Mouse (Mus musculus): ENCODE results near the gene Llgl2.
A peak's percentile ranks its signal among the peaks of the same experiment; 100 is the strongest.

Gene Llgl2

DNA sequence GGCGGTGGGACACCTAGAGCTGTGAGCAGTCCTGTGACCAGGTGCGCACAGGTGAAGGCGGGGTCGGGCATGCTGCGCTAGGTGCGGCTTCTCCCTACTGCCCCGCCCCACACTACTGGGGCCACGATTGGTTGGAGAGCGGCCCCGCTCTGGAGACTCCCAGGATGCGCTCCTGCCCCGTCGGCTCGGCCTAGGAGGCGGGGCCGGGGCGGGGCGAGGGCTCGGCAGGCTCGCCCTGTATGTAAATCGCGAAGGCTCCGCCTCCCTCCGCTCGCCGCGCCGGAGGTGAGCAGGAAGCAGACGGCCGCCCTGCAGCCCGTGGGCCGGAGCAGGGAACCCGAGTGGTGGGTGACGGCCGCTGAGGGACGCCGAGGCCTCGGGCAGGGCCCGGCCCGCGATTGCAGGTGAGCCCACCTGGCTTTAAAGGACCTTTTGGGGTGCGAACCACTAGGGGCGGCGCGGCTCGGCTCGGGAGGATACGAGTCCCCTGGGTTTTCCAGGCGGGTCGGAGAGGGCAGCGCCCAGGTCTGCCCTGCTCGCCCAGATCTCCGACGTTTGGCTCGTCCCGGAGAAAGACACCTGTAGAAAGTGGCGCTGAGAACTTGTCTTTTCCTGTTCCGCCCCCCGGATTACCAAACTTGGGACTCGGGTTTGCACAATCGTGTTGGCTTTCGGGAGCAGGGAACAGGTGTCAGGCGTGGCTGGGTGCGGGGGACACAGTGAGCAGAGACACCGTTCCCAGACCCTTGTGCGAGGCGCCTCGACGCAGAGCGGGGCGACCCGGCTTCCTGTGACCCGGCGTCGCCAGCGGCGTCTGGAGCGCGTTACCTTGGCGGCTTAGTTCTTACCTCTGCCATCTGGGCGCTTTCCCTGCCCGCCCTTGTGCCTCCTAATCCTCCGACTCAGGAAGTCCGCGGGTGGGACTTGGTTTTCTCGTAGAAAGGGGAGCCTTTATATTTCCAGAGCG lies at the start of gene Llgl2:
TSS of gene Llgl2 (plus strand) at position 276 of the 967 bp plus-strand sequence.
- peak; percentile 90 to 92 for DNase-seq (ENCODE audit: low spot score in 2 of 2)

DNA sequence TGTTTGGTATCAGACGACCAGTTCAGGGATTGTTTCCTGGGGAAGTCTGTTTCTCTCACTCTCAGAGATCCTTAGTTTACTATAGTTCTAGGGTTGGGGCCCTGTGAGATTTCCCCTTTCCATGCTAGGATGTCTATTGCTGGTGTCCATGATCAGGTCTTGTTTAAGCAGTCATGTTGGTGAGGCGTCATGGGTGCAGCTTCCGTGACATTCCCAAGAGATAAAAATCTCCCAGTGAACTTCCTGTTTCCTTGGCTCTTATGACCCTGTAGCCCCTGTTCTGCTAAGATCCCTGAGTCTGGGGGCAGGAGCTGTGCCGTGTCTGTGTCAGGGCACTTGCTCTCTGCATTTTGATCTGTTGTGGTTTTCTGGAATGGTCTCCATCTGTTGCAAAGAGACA lies 49.2 kb upstream of the Llgl2 start:
- DNase-seq (ENCODE audit: low spot score in 2 of 2): no peak

DNA sequence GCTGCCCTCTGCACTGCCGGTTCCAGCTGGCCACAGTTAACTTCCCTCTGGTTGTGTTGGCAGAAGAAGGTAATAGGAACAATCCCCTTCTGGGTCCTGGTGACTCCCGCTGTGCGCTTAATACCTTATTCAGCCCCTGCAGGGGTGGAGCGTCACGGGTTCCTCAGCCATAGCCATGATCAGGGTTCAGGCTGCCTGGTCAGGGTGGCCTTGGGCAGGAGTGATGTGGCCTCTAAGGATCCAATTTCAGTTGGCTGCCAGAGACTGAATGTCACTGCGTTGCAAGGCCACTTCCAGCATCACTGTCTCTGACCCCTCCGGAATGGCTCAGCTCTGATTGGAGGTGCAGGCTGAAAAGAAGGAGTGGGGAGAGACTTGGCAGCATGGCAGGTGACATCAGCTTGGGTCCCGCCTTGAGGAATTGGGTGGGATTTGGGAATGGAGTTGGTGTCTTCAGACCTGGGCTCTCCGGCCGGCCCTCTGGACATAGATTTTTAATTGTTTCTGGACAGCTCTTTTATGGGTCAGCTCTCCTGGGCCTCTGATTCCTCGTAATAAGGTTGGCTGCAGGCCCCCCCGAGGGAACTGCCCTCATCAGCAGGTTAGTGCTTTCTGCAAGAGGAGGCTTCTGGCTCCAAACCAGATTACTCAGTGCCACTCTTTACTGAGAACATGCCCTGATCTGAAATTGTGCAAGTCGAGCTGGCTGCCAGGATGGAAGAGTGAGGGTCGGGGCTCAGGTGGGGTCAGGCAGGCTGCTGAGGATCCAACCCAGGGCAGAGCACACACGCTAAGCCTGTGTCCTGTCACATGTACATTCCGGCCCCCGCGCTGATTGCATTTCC lies 47.8 kb upstream of the Llgl2 start:
- no peak for DNase-seq (ENCODE audit: low spot score in 2 of 2)

DNA sequence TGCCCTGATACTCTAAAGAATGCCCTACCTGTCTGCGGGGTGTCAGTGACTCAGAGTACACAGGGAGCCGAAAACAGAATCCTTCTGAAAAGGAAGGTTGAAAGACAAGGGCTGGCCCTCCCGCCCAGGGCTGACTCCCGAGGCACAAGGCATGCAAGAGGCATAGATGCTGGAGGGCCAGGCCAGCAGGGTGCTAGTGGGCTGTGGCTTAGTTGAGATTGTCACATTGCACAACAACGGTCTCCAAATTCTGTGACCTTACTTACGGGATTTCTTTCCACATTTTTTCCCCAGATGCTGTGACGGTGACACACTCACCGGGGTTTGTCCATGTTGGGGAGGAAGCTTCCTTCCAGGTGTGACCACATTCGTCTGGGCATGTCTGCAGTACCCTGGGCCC lies 46.9 kb upstream of the Llgl2 start:
- no peak for DNase-seq (ENCODE audit: low spot score in 2 of 2)

DNA sequence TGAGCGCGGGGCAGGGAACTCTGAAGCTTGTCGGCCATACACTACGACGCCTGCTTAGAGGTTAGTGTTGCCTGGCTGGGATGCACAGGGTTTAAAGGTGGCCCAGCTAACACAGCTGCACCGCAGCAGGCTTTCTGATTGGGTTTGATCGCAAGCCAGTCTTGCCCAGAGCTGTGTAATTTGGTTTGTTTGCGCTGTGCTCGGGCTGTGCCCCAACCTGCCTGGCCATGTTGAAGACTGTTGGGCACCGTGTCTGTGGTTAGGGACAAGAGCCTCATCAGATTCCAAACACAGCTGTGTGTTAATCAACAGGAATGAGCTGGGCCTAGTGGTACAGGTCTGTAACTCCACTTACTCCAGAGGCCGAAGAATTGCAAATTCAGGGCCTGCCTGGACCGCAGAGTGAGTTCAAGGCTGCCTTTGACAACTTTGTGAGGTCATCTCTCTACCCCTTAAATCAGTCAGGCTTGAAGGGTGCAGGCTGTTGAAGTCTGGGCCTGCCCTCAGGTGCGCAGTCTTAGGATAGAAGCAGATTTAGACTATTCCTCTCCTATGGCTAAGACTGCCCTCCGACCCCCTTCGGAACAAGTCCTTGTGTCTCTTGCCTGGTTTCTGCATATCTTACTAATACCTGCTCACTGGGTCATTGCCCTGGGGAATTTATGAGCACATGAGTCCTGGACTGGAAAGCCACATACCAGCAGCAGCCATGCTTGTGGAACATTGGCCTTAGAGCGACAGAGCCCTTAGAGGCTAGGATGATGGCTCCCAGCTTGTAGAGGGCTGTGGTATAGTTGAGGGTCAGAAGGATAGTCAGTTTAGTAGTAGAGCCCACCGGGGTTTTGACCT lies 46.1 kb upstream of the Llgl2 start:
- no peak for DNase-seq (ENCODE audit: low spot score in 2 of 2)

DNA sequence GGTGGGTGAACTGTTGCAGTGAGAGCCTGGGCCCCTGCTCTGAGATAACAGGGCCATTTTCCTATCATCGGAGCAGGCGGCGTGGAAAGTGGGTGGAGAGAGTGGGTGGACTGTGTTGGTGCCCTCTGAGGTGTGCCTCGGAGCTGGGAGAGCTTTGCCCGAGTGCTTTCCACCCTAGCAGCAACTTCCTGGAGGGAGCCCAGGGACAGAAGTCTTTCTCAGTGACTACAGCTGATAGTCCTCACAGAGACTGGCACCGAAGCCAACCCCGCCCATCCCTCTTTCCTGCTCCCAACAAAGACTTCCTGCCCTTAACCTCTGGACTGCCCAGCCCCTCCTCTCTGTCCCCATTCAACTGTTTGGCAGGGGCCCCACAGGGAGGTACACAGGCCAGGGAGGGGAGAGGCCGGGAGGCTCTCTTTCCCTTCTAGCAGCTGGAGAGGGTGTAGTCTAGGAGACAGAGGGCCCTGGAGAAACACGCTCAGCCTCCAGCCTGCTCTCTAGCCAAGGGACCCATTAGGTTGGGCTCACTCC lies 44.7 kb upstream of the Llgl2 start:
- DNase-seq (ENCODE audit: low spot score in 2 of 2): peak; percentile 46 to 56

DNA sequence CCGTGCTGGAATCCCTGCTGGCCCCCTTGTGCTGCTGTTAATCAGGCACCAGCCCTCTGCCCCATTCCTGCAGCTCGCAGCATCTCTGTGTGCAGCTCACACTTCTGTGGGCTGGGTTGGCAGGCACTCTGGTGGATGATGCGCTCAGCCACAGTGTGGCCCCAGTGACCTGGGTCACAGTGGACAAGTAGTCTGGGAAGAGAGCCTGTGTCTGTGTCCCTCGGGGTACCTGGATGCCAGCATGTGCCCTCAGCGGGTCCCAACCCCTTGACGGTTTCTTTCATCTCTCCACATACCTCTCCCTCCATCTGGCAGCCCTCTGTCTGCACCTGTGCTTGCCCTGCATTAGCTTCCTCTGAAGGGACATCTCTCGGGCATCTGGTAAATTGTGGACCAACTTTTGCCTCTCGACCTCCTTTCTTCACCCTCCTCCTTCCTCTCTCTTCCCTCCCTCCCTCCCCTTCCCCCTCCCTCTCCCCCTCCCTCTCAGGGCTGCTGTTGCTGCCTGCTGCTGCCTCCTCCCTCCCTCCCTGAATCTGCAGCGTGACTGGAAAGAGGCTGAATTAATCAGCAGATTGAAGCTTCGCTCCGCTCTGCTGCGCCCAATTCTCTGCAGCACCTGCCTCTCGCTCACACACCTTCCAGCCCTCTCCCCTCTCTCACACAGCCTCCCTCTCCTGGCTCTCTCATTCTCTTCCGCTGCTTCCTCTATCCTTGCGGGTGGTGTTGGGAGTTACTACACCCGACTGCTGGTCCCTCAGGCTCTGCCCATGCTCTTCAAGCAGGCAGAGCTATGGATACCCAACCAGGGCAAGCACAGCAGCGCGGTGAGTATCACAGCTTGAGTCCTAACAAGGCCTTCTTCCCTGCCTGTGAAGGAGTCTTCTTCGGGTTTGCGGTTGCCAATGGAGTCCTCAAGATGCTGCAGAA lies 43.4 kb upstream of the Llgl2 start:
- no peak for DNase-seq (ENCODE audit: low spot score in 2 of 2)

DNA sequence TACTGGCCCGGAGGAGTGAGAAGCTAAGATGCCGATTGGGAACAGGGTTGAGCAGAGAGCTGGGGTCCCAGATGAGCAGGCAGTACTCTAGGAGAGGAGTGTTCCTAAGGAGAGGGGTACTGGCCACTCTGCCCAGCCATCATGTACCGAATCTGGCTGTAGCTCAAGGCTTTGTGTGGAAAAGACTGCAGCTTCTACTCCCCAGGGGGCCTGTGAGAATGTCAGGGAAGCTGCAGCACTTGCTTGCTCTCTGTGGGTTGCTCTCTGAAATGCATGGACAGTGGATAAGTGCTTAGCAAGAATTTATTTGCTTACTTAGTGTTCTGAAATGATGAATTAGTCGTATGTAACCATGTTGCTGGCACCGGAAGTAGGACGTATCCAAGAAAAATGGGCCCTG lies 37.4 kb upstream of the Llgl2 start:
- DNase-seq (ENCODE audit: low spot score in 2 of 2): no peak

DNA sequence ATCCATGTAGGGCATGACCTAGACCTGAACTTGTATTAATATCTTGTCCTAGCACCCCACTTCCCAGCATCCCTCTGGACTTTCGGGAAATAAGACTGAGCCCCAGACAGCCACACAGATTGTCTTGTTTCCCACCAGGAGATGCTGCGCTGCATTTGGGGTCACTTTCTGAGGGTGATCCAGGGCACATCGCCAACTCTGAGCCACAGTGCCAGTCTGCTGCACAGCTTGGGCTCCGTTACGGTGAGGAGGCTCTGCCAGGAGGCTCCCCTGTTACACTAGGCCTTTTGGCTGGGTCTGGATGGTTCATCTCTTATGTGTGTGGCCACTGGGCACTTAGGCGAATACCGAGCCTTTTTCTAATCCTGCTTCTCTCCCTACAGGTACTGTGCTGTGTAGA lies 34.1 kb upstream of the Llgl2 start:
- no peak for DNase-seq (ENCODE audit: low spot score in 2 of 2)

DNA sequence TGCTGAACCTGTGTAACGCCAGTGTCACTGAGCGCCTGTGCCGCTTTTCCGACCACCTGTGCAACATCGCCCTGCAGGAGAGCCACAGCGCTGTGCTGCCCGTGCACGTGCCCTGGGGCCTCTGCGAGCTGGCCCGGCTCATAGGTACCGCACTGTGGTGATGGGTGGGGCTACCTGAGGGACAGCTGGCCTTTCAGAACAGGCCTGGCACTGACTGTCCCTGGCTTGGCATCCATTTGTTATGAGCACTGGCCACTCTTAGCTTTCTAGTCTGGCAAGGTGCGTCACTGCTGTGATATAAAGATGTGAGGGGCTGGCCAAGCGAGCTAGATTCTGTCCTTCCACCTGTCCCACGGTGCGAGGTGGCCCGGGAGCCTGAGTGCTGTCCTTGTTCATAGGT lies 31.9 kb upstream of the Llgl2 start:
- no peak for DNase-seq (ENCODE audit: low spot score in 2 of 2)

DNA sequence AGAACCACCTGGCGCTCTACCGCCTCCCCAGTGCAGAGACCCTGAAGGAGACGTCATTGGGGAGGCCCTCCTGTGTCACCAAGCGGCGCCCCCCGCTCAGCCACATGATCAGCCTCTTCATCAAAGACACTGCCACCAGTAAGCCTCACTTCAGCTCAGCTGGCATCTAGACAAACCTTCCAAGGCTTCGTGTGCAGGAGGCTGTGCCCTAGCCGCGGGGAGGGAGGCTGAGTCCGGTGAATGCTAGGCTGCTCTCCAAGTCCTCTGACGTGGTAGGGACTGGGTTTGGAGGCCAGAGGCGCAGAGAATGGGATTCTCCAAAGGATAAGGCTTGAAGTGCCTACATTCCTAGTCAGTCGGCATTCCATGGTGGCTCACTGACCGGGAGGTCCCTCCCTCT lies 31.5 kb upstream of the Llgl2 start:
- no peak for DNase-seq (ENCODE audit: low spot score in 2 of 2)

DNA sequence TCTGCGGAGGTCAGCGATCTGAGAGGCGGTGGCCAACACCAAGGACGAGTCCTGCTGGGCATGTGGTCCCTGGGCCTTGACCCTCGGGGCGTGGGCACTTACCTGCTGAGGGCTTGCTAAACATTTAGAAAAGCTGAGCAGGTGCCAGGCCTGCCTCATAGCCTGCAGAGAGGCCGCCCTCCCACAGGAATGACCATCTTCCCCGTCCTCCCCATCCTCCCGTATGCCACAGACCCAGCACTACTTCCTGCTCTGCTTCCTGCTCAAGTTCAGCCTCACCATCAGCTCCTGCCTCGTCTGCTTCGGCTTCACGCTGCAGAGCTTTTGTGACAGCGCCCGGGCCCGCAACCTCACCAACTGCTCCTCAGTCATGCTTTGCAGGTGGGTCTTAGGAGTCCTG lies 27.0 kb upstream of the Llgl2 start:
- no peak for DNase-seq (ENCODE audit: low spot score in 2 of 2)

DNA sequence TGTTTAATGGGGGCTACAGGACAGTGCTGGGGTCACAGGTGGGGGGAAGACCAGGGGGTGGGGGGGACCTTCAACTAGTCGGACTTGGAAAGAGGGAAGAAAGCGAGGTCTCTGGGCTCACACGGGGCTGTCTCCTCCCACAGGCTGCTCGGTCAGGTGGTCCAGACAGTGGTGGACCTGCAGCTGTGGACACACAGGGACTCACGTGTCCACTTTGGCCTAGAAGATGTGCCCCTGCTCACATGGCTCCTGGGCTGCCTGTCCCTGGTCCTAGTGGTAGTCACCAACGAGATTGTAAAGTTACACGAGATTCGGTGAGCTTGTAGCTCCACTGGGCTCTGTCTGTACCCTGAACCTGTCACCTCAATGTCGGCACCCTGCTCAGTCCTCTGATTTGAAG lies 26.2 kb upstream of the Llgl2 start:
- DNase-seq (ENCODE audit: low spot score in 2 of 2): no peak

DNA sequence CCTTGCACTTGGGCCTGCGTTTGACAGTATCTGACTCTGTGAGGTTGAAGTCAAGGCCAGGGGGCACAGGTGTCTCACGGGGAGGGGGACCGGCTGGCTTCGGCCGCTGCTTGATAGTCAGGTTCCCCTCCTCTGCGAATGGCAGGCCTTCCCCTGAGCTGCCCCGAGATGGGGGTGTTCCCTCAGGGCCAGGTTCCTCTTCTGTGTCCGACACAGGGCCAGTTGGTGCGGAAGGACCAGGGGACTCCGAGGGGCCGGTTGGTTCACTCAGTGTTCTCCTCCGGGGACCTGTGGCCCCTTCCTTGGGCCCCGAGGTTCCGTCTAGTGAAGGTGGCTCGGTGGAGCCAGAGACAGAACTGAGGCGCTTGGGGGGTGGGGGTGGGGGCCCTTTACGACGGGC lies 22.9 kb upstream of the Llgl2 start:
- DNase-seq (ENCODE audit: low spot score in 2 of 2): no peak

DNA sequence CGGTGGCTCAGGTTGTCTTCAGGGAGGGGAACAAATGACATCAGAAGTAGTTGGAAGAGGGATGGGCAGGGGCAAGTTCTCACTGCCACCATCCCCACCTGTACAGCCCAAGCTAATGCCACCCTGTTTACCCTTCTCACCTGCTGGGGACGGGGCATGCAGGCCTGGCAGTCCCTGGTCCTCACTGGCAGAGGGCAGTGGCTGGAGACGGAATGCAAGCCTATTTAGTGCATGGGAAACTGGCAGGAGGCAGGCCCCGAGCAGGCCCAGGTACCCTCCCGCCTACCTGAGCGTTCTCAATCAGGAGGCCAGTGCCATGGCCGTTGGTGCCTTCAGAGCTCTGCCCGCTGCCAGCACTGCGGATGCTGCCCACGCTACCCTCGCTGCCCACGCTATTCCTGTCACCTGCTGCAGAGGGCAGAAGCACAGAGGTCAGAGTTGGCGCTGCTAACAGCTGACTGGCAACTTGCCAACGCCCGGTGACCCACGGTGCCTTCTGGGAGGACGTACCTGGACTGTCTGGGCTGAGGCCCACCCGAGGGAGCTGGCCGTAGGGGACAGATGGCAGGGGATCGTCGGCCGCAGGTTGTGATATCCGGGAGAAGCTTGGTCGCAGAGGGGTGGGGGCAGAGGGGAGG lies 20.7 kb upstream of the Llgl2 start:
- DNase-seq (ENCODE audit: low spot score in 2 of 2): no peak

DNA sequence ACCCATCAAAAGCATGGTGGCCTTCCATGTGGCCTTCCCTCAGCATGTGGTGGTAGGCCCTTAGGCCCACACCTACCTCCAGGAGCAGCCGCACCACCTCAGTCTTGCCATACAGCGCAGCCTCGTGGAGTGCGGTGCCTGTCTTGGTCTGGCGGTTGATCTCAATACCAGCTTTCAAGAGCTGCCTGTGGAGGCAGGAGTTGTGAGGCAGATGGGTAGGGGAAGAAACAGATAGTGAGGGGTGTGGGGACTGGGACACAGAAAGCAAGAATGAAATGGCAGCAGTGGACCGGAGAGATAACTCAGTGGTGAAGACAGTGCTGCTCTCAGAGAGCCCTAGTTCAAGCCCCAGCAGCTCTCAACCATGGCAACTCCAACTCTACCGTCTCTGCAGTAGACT lies 18.8 kb upstream of the Llgl2 start:
- peak in 1 of 2 experiments; percentile 38 for DNase-seq (ENCODE audit: low spot score in 2 of 2)

DNA sequence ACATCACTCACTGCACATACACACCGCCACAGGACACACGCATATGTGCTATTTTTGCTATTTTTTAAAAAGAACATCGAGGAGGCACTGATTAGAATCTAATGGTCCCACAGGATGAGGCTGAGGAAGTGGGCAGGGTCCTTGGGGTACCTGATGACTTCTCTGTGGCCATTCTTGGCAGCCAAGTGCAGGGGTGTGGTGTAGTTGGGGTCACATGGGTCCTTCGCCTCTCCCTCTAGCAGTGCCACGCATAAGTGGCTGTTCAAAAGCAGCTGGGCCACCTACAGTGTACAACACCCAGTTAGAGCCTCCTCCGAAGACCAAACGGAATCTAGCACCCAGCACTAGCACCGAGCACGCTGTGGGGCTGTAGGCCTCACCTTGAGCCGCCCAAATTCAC lies 17.7 kb upstream of the Llgl2 start:
- DNase-seq (ENCODE audit: low spot score in 2 of 2): no peak

DNA sequence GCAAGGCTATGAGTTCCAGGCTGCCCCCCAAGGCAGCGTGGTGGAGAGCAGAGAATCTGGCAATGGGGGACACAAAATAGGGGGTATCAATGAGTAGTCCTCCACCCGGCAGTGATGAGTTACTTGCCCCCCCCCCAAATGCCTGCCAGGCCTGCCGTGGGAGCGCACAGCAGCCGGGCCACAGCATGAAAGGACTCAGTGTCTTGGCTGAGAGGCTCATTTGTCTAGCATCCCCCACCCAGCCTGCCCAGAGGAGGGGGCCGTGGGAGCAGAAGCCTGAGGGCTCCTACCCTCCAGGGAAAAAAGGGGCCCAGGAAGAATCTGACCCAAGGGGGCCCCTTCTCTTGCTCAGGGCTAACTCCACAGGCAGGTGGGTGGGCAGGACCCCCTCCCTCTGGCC lies 16.5 kb upstream of the Llgl2 start:
- no peak for DNase-seq (ENCODE audit: low spot score in 2 of 2)

DNA sequence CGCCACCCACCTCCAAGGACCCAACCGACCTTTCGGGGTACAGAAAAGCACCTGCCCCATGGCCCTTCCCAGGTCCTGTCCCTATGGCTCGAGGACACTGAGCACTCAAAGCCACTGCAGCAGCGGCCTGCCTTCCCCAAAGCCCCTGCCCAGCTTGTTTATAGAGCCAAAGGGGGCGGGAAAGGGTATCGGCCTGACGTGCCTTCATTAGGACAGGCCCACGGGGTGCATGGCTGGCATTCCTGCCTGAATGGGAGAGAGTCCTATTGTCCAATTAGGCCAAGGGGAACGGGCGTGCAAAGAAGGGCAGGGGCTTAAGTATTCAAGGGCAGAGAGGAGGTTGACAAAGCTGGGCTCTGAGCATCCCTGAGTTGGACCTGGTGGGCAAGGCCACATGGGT lies 15.9 kb upstream of the Llgl2 start:
- DNase-seq (ENCODE audit: low spot score in 2 of 2): no peak

DNA sequence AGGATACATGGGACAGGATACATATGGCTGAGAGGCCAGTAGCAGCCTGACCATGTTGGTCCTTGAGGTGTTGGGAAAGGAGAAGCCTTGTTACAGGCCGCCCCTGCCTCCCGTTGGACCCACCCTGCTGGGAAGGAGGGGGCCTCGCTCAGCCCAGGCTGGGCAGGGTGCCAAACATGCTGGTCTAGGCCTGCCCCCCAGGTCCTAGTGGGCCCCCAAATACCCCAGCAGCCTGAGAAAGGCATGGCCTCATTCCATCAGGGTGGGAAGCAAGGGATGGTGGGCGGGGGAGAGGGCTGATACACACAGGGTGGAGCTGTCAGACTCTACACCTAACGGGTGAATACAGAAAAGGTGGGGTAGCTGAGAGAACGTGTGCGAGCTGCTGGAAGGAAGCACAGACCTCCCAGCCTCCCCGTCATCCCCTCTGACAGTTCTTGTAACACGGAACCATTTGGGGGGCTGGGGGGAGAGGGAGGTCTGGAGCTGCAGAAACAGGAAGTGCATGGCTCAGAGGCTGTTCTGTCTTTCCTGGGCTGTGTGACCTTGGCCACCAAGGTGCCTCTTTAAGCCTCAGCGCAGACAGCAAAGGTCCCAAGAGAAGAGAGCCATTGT lies 15.0 kb upstream of the Llgl2 start:
- no peak for DNase-seq (ENCODE audit: low spot score in 2 of 2)

Measured in spleen, postnatal 36 days (tissue).